Mouse (Mus musculus): Measurements from ENCODE around the gene Igf1.

DNA sequence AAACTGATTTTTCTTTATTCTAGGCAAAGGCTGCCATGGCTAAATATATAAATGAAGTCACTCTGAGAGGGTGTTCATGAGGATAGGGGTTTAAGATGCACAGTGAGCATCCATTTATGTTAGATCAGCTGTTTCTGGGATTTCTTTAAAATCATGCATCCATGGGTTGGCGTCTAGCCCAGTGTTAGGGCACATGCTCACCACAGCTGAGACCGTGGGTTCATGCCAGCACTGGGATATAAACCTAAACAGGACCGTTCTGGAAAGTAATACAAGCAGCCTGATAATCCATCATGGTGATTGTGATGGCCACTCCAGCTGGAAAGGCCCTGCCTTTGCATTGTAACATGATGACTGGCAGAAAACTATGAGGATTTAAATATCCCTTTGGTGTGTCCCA lies 128.1 kb downstream of the Igf1 start:
- TF ChIP-seq EP300 (IDR thresholded peaks at IDR 0.05; ENCODE audit: low read depth): no peak
- TF ChIP-seq CTCF (IDR thresholded peaks at IDR 0.05; ENCODE audit: low read depth): no peak

All from heart, postnatal 0 days (tissue).